Mouse (Mus musculus) MEL (cell line): ENCODE measurements around the gene Ccdc47. TPM values are rescaled to one million over a fixed set of nuclear protein-coding genes. Genes with fewer than 3 reads are reported as not detected.

Experiments
- DNase-seq: peaks from one replicate; pipeline ENCODE4 v3.0.0; 2011; ENCODE audit warnings: low read depth, low spot score
- H3K27ac ChIP-seq: 2 replicates; pipeline ENCODE4 v1.5.1; 2012; ENCODE audit warnings: low read depth, mild to moderate bottlenecking, control low read depth, low read length, moderate library complexity; ENCODE audit not compliant: control insufficient read depth
- H3K27me3 ChIP-seq, 2 experiments: fragments of 150-350 bp in 1 of 2; sonication (generic) in 1 of 2; 2 replicates each; pipeline ENCODE4 v1.6.1; 2012; ENCODE audit warnings: low read length in 2 of 2, mild to moderate bottlenecking in 2 of 2, improper control_type of control experiment in 1 of 2, moderate library complexity in 1 of 2; ENCODE audit not compliant: insufficient read depth in 2 of 2, control insufficient read depth in 1 of 2
- H3K36me3 ChIP-seq, 2 experiments: 2 replicates each; pipeline ENCODE4 v1.6.1; 2012 to 2014; ENCODE audit warnings: low read length in 2 of 2, improper control_type of control experiment in 1 of 2, inconsistent platforms in 1 of 2, mild to moderate bottlenecking in 1 of 2; ENCODE audit not compliant: insufficient read depth in 2 of 2, control insufficient read depth in 1 of 2
- H3K4me1 ChIP-seq, 2 experiments: fragments of 150-350 bp in 1 of 2; sonication (generic) in 1 of 2; 2 replicates each; pipeline ENCODE4 v1.6.1; 2012; ENCODE audit warnings: low read length in 2 of 2, improper control_type of control experiment in 1 of 2, mild to moderate bottlenecking in 1 of 2; ENCODE audit not compliant: insufficient read depth in 2 of 2, control insufficient read depth in 1 of 2
- H3K4me3 ChIP-seq, 2 experiments: fragments of 150-350 bp in 1 of 2; sonication (generic) in 1 of 2; 2 replicates each; pipeline ENCODE4 v1.5.1; 2012; ENCODE audit warnings: low read depth in 2 of 2, low read length in 2 of 2, mild to moderate bottlenecking in 2 of 2, moderate library complexity in 2 of 2, control low read depth in 1 of 2, improper control_type of control experiment in 1 of 2; ENCODE audit not compliant: control insufficient read depth in 1 of 2, insufficient read depth in 1 of 2
- H3K79me2 ChIP-seq: 2 replicates; pipeline ENCODE4 v1.6.1; 2012; ENCODE audit warnings: mild to moderate bottlenecking, low read length, moderate library complexity; ENCODE audit not compliant: control insufficient read depth, poor library complexity, insufficient read depth
- H3K9ac ChIP-seq: 2 replicates; pipeline ENCODE4 v1.6.1; 2012; ENCODE audit warnings: low read depth, mild to moderate bottlenecking, control low read depth, low read length, moderate library complexity; ENCODE audit not compliant: control insufficient read depth, poor library complexity, severe bottlenecking
- H3K9me3 ChIP-seq: fragments of 150-350 bp; sonication (generic); replicated peaks from 2 replicates; pipeline ENCODE4 v1.6.1; 2012; ENCODE audit warnings: mild to moderate bottlenecking, low read length, improper control_type of control experiment, moderate library complexity; ENCODE audit not compliant: insufficient read depth
- BHLHE40 ChIP-seq: IDR thresholded peaks from 2 replicates; pipeline ENCODE4 v1.6.1; 2012; ENCODE audit warnings: low read depth, mild to moderate bottlenecking, inconsistent platforms, low read length, improper control_type of control experiment, borderline replicate concordance
- CHD1 ChIP-seq: IDR thresholded peaks from 2 replicates; pipeline ENCODE4 v1.6.1; 2012; ENCODE audit warnings: low read depth, mild to moderate bottlenecking, inconsistent platforms, low read length, improper control_type of control experiment
- CHD2 ChIP-seq: IDR thresholded peaks from 2 replicates; pipeline ENCODE4 v1.6.1; 2011; ENCODE audit warnings: low read length, improper control_type of control experiment
- CTCF ChIP-seq, 3 experiments: IDR thresholded peaks in 2 of 3; conservative IDR thresholded peaks in 1 of 3; 2 replicates each; pipeline ENCODE4 v1.5.1; 2011 to 2012; ENCODE audit warnings: low read length in 3 of 3, low read depth in 2 of 3, mild to moderate bottlenecking in 2 of 3, improper control_type of control experiment in 1 of 3, inconsistent platforms in 1 of 3, mixed read lengths in 1 of 3, moderate library complexity in 1 of 3; ENCODE audit not compliant: control insufficient read depth in 1 of 3, insufficient read depth in 1 of 3, poor library complexity in 1 of 3, severe bottlenecking in 1 of 3
- E2F4 ChIP-seq: IDR thresholded peaks from 2 replicates; pipeline ENCODE4 v1.6.1; 2011; ENCODE audit warnings: low read depth, low read length, improper control_type of control experiment, borderline replicate concordance
- ELF1 ChIP-seq: IDR thresholded peaks from 2 replicates; pipeline ENCODE4 v1.6.1; 2014; ENCODE audit warnings: low read depth, mild to moderate bottlenecking, inconsistent platforms, low read length, improper control_type of control experiment, moderate library complexity
- EP300 ChIP-seq, 2 experiments: IDR thresholded peaks; 2 replicates each; pipeline ENCODE4 v1.6.1; 2011; ENCODE audit warnings: improper control_type of control experiment in 2 of 2, low read length in 2 of 2, low read depth in 1 of 2, mild to moderate bottlenecking in 1 of 2
- GABPA ChIP-seq: IDR thresholded peaks from 2 replicates; pipeline ENCODE4 v1.6.1; 2012; ENCODE audit warnings: low read depth, mild to moderate bottlenecking, inconsistent platforms, low read length, improper control_type of control experiment, moderate library complexity
- HCFC1 ChIP-seq: IDR thresholded peaks from 2 replicates; pipeline ENCODE4 v1.6.1; 2012; ENCODE audit warnings: low read depth, mild to moderate bottlenecking, inconsistent platforms, low read length, improper control_type of control experiment, moderate library complexity
- KAT2A ChIP-seq: conservative IDR thresholded peaks from 2 replicates; pipeline ENCODE4 v1.6.1; 2012; ENCODE audit warnings: low read depth, low read length, improper control_type of control experiment, inconsistent platforms
- MAFK ChIP-seq: IDR thresholded peaks from 2 replicates; pipeline ENCODE4 v1.6.1; 2011; ENCODE audit warnings: low read depth, mild to moderate bottlenecking, low read length, improper control_type of control experiment, borderline replicate concordance
- MAZ ChIP-seq: IDR thresholded peaks from 2 replicates; pipeline ENCODE4 v1.6.1; 2012; ENCODE audit warnings: low read depth, mild to moderate bottlenecking, inconsistent platforms, low read length, improper control_type of control experiment
- MEF2A ChIP-seq: IDR thresholded peaks from 2 replicates; pipeline ENCODE4 v1.6.1; 2014; ENCODE audit warnings: low read depth, mild to moderate bottlenecking, inconsistent platforms, low read length, improper control_type of control experiment; ENCODE audit not compliant: poor library complexity, insufficient replicate concordance, severe bottlenecking; ENCODE audit errors: extremely low read depth
- MXI1 ChIP-seq: IDR thresholded peaks from 2 replicates; pipeline ENCODE4 v1.6.1; 2011; ENCODE audit warnings: mild to moderate bottlenecking, low read depth, low read length, improper control_type of control experiment
- MYB ChIP-seq: IDR thresholded peaks from 2 replicates; pipeline ENCODE4 v1.6.1; 2011; ENCODE audit warnings: mild to moderate bottlenecking, low read depth, low read length, improper control_type of control experiment
- NRF1 ChIP-seq: IDR thresholded peaks from 2 replicates; pipeline ENCODE4 v1.6.1; 2014; ENCODE audit warnings: low read depth, mild to moderate bottlenecking, inconsistent platforms, low read length, improper control_type of control experiment, moderate library complexity; ENCODE audit not compliant: poor library complexity, insufficient read depth, severe bottlenecking
- POLR2A ChIP-seq, 2 experiments: IDR thresholded peaks; 2 replicates each; pipeline ENCODE4 v1.6.1; 2011 to 2012; ENCODE audit warnings: low read length in 2 of 2, mild to moderate bottlenecking in 2 of 2, control low read depth in 1 of 2, improper control_type of control experiment in 1 of 2, low read depth in 1 of 2, moderate library complexity in 1 of 2; ENCODE audit not compliant: control insufficient read depth in 1 of 2, insufficient read depth in 1 of 2, poor library complexity in 1 of 2
- POLR2AphosphoS2 ChIP-seq: IDR thresholded peaks from 2 replicates; pipeline ENCODE4 v1.6.1; 2011; ENCODE audit warnings: low read length, improper control_type of control experiment
- POLR2AphosphoS5 ChIP-seq: IDR thresholded peaks from 2 replicates; pipeline ENCODE4 v1.6.1; 2012; ENCODE audit warnings: low read depth, borderline replicate concordance, mild to moderate bottlenecking, inconsistent platforms, low read length, moderate library complexity, mixed read lengths
- RAD21 ChIP-seq: IDR thresholded peaks from 2 replicates; pipeline ENCODE4 v1.6.1; 2011; ENCODE audit warnings: mild to moderate bottlenecking, low read depth, low read length, improper control_type of control experiment
- RCOR1 ChIP-seq: IDR thresholded peaks from 2 replicates; pipeline ENCODE4 v1.6.1; 2012; ENCODE audit warnings: low read depth, mild to moderate bottlenecking, inconsistent platforms, low read length, improper control_type of control experiment
- SIN3A ChIP-seq: IDR thresholded peaks from 2 replicates; pipeline ENCODE4 v1.6.1; 2012; ENCODE audit warnings: low read length, improper control_type of control experiment, inconsistent platforms
- SMC3 ChIP-seq: IDR thresholded peaks from 2 replicates; pipeline ENCODE4 v1.6.1; 2011; ENCODE audit warnings: low read depth, low read length, improper control_type of control experiment
- TAL1 ChIP-seq: IDR thresholded peaks from 2 replicates; pipeline ENCODE4 v1.6.1; 2012; ENCODE audit warnings: mild to moderate bottlenecking, inconsistent platforms, low read length, moderate library complexity, mixed read lengths
- TBP ChIP-seq: IDR thresholded peaks from 2 replicates; pipeline ENCODE4 v1.8.0; 2011; ENCODE audit warnings: low read depth, low read length, improper control_type of control experiment
- TCF12 ChIP-seq: IDR thresholded peaks from 2 replicates; pipeline ENCODE4 v1.6.1; 2014; ENCODE audit warnings: low read depth, mild to moderate bottlenecking, inconsistent platforms, low read length, improper control_type of control experiment, moderate library complexity
- UBTF ChIP-seq: IDR thresholded peaks from 2 replicates; pipeline ENCODE4 v1.6.1; 2012; ENCODE audit warnings: low read depth, mild to moderate bottlenecking, inconsistent platforms, low read length, improper control_type of control experiment, moderate library complexity, borderline replicate concordance; ENCODE audit not compliant: insufficient read depth
- USF1 ChIP-seq: IDR thresholded peaks from 2 replicates; pipeline ENCODE4 v1.6.1; 2014; ENCODE audit warnings: low read depth, mild to moderate bottlenecking, inconsistent platforms, low read length, improper control_type of control experiment, moderate library complexity
- USF2 ChIP-seq, 2 experiments: IDR thresholded peaks; 2 replicates each; pipeline ENCODE4 v1.6.1; 2011 to 2012; ENCODE audit warnings: improper control_type of control experiment in 2 of 2, low read length in 2 of 2, borderline replicate concordance in 1 of 2, inconsistent platforms in 1 of 2, low read depth in 1 of 2, mild to moderate bottlenecking in 1 of 2; ENCODE audit not compliant: insufficient read depth in 1 of 2
- ZC3H11A ChIP-seq: IDR thresholded peaks from 2 replicates; pipeline ENCODE4 v1.6.1; 2012; ENCODE audit warnings: low read depth, mild to moderate bottlenecking, inconsistent platforms, low read length, improper control_type of control experiment
- ZMIZ1 ChIP-seq: IDR thresholded peaks from 2 replicates; pipeline ENCODE4 v1.6.1; 2012; ENCODE audit warnings: low read depth, mild to moderate bottlenecking, inconsistent platforms, low read length, improper control_type of control experiment, moderate library complexity
- ZNF384 ChIP-seq: IDR thresholded peaks from 2 replicates; pipeline ENCODE4 v1.6.1; 2012; ENCODE audit warnings: low read depth, mild to moderate bottlenecking, inconsistent platforms, low read length, improper control_type of control experiment
- polyA plus RNA-seq, 2 experiments: library from polyadenylated mRNA; stranded (reverse) in 1 of 2; unstranded in 1 of 2; fragments of >175 nt in 1 of 2; fragments of >200 nt in 1 of 2; gene quantifications; 2 replicates each; pipeline versions ENCODE4 v1.2.1 to v1.2.4; 2012; ENCODE audit warnings: low replicate concordance in 2 of 2, low read depth in 1 of 2; ENCODE audit not compliant: insufficient read length in 2 of 2, insufficient read depth in 1 of 2, missing spikeins in 1 of 2
- total RNA-seq: library from RNA; depleted of rRNA; stranded (reverse); fragments of 300-350 nt; gene quantifications from 2 replicates; pipeline ENCODE4 v1.2.3, GENCODE M21; 2012

The Ccdc47 gene
- total and polyA plus RNA-seq, 3 experiments = 47.6 to 145 (median 51.6) TPM

- no peak; the same call in none of the 2 replicates for TF ChIP-seq TCF12
- no peak for TF ChIP-seq MAFK
- TF ChIP-seq E2F4 = no peak
- TF ChIP-seq MXI1 = peak; percentile 90
- TF ChIP-seq RCOR1 = no peak
- peak; percentile 42 to 57; a peak in 1 of 4 replicates for TF ChIP-seq EP300 (IDR thresholded peaks at IDR 0.05; ENCODE audit: low read depth in 1 of 2, low read length in 2 of 2)
- TF ChIP-seq RAD21 = no peak
- TF ChIP-seq POLR2AphosphoS2 = no peak
- TF ChIP-seq POLR2A (IDR thresholded peaks at IDR 0.05; ENCODE audit: control insufficient read depth in 1 of 2, insufficient read depth in 1 of 2, low read depth in 1 of 2, low read length in 2 of 2, poor library complexity in 1 of 2) = no peak
- no peak for TF ChIP-seq USF2 (IDR thresholded peaks at IDR 0.05; ENCODE audit: borderline replicate concordance in 1 of 2, insufficient read depth in 1 of 2, low read depth in 1 of 2, low read length in 2 of 2)
- TF ChIP-seq CHD2 = no peak
- 0 out of 2 replicates have a peak, but pooled peaks have one; percentile 12 for TF ChIP-seq TAL1
- TF ChIP-seq SMC3 = no peak
- no peak for TF ChIP-seq MYB
- no peak for TF ChIP-seq NRF1
- TF ChIP-seq USF1 = no peak
- peak; percentile 34; the same call in 1 of the 2 replicates for TF ChIP-seq HCFC1
- TF ChIP-seq ZMIZ1 = no peak
- no peak for TF ChIP-seq GABPA
- TF ChIP-seq MAZ = 0 out of 2 replicates have a peak, but pooled peaks have one; percentile 15
- TF ChIP-seq UBTF = no peak
- peak; percentile 61; the same call in 1 of the 2 replicates for TF ChIP-seq CHD1
These were observed 23.9 kb downstream of the Ccdc47 start (continued) for GRCm38 (mm10) chr11:106192241-106192640.

- H3K9ac ChIP-seq = peak overlapping the region; percentile 82
- no peaks in the 10 kb centered on the region for H3K9me3 ChIP-seq
- peaks cover 0 to 16% of the 10 kb centered on the region in 2 experiments; a peak in 2 of 4 replicates for H3K36me3 ChIP-seq
- H3K4me3 ChIP-seq = peak overlapping the region; percentile 74 to 89
- no peaks in the 10 kb centered on the region for H3K27me3 ChIP-seq
- peak; percentile 74 for DNase-seq
- H3K79me2 ChIP-seq = peaks cover 2% of the 10 kb centered on the region; the same call in 1 of the 2 replicates
- H3K4me1 ChIP-seq = peaks cover 4 to 12% of the 10 kb centered on the region in 2 experiments
- peak overlapping the region; percentile 84 for H3K27ac ChIP-seq
- TF ChIP-seq NRF1 (no peak), MXI1 (no peak), ZC3H11A (no peak), SIN3A (peak; percentile 3; the same call in 1 of the 2 replicates), MAFK (no peak), MEF2A (no peak), POLR2AphosphoS5 (no peak), HCFC1 (no peak; the same call in 1 of the 2 replicates), E2F4 (no peak), CTCF (IDR thresholded peaks at IDR 0.05 in 2 of 3, conservative IDR thresholded peaks at IDR 0.05 in 1 of 3; ENCODE audit: control insufficient read depth in 1 of 3, insufficient read depth in 1 of 3, low read depth in 2 of 3, low read length in 3 of 3, poor library complexity in 1 of 3, severe bottlenecking in 1 of 3) (no peak), ELF1 (no peak), TBP (0 out of 2 replicates have a peak, but pooled peaks have one; percentile 22), KAT2A (no peak), POLR2A (IDR thresholded peaks at IDR 0.05; ENCODE audit: control insufficient read depth in 1 of 2, insufficient read depth in 1 of 2, low read depth in 1 of 2, low read length in 2 of 2, poor library complexity in 1 of 2) (no peak), MAZ (no peak), ZNF384 (peak; percentile 78), GABPA (no peak), UBTF (no peak), BHLHE40 (no peak), ZMIZ1 (no peak), RCOR1 (no peak)
These were observed 24.4 kb downstream of the Ccdc47 start for GRCm38 (mm10) chr11:106191716-106192115.
